Mouse (Mus musculus) myocyte (in vitro differentiated cells): ENCODE data around the gene Plekhm3. TPM values are rescaled to one million over a fixed set of nuclear protein-coding genes. Genes with fewer than 3 reads are reported as not detected.
A peak's percentile ranks its signal among the peaks of the same experiment; 100 is the strongest.
"Not testable (repeated sequence)": the region's sequence is repeated elsewhere in the genome, so short reads cannot be mapped to it uniquely, and the experiment has no call there.

Experiments used
- H3K27me3 ChIP-seq: one replicate; pipeline ENCODE4 v1.6.1; 2011; ENCODE audit not compliant: control insufficient read depth, insufficient read depth, insufficient read length
- H3K36me3 ChIP-seq: one replicate; pipeline ENCODE4 v1.6.1; 2011; ENCODE audit not compliant: control insufficient read depth, insufficient read depth
- H3K4me2 ChIP-seq: one replicate; pipeline ENCODE4 v1.6.1; 2011; ENCODE audit warnings: low read depth, control low read depth
- H3K4me3 ChIP-seq: one replicate; pipeline ENCODE4 v1.5.1; 2011; ENCODE audit warnings: mild to moderate bottlenecking, control low read depth, moderate library complexity
- H3K79me2 ChIP-seq: one replicate; pipeline ENCODE4 v1.6.1; 2011; ENCODE audit not compliant: control insufficient read depth, insufficient read depth
- H3ac ChIP-seq: one replicate; pipeline ENCODE4 v1.6.1; 2011; ENCODE audit not compliant: control insufficient read depth, insufficient read length
- CEBPB ChIP-seq: IDR thresholded peaks from 2 replicates; pipeline ENCODE4 v1.6.1; 2011; ENCODE audit warnings: mild to moderate bottlenecking, moderate library complexity; ENCODE audit not compliant: poor library complexity, insufficient read depth, severe bottlenecking
- E2F4 ChIP-seq: IDR thresholded peaks from one replicate; pipeline ENCODE4 v1.6.1; 2011; ENCODE audit warnings: mild to moderate bottlenecking, control low read depth, moderate library complexity; ENCODE audit not compliant: insufficient read depth
- MAX ChIP-seq: IDR thresholded peaks from one replicate; pipeline ENCODE4 v1.6.1; 2011; ENCODE audit warnings: low read depth, mild to moderate bottlenecking, control low read depth
- MYOD1 ChIP-seq, 3 experiments: IDR thresholded peaks; one replicate each; pipeline ENCODE4 v1.6.1; 2011; ENCODE audit warnings: control low read depth in 2 of 3, low read depth in 2 of 3, mild to moderate bottlenecking in 2 of 3, moderate library complexity in 1 of 3; ENCODE audit not compliant: insufficient read length in 2 of 3, control insufficient read depth in 1 of 3
- MYOG ChIP-seq, 3 experiments: IDR thresholded peaks; one replicate each; pipeline ENCODE4 v1.6.1; 2011; ENCODE audit warnings: control low read depth in 2 of 3, low read depth in 2 of 3, mild to moderate bottlenecking in 2 of 3; ENCODE audit not compliant: insufficient read length in 2 of 3, control insufficient read depth in 1 of 3, insufficient read depth in 1 of 3
- POLR2A ChIP-seq: IDR thresholded peaks from one replicate; pipeline ENCODE4 v1.6.1; 2011; ENCODE audit warnings: low read depth, mild to moderate bottlenecking, control low read depth, moderate library complexity; ENCODE audit not compliant: insufficient read length
- POLR2AphosphoS2 ChIP-seq: IDR thresholded peaks from one replicate; pipeline ENCODE4 v1.6.1; 2011; ENCODE audit warnings: low read depth, control low read depth; ENCODE audit not compliant: insufficient read length
- REST ChIP-seq: IDR thresholded peaks from one replicate; pipeline ENCODE4 v1.6.1; 2011; ENCODE audit warnings: mild to moderate bottlenecking, control low read depth, moderate library complexity; ENCODE audit not compliant: insufficient read depth, insufficient read length
- SRF ChIP-seq: IDR thresholded peaks from one replicate; pipeline ENCODE4 v1.6.1; 2011; ENCODE audit warnings: low read depth; ENCODE audit not compliant: control insufficient read depth, insufficient read length
- TCF12 ChIP-seq: IDR thresholded peaks from one replicate; pipeline ENCODE4 v1.6.1; 2011; ENCODE audit warnings: mild to moderate bottlenecking, control low read depth; ENCODE audit not compliant: poor library complexity, insufficient read depth, severe bottlenecking
- TCF3 ChIP-seq: IDR thresholded peaks from one replicate; pipeline ENCODE4 v1.6.1; 2011; ENCODE audit warnings: low read depth, control low read depth; ENCODE audit not compliant: insufficient read length
- USF1 ChIP-seq: IDR thresholded peaks from one replicate; pipeline ENCODE4 v1.6.1; 2011; ENCODE audit warnings: low read depth, mild to moderate bottlenecking, control low read depth, moderate library complexity
- polyA plus RNA-seq: library from polyadenylated mRNA; unstranded; fragments of >200 nt; fragmentation: generic; extraction: Trizol; gene quantifications from one replicate; pipeline ENCODE4 v1.2.1, GENCODE M21; 2012; ENCODE audit warnings: missing spikeins

Gene Plekhm3
- polyA plus RNA-seq, 1 experiment, result 3.9 TPM

DNA sequence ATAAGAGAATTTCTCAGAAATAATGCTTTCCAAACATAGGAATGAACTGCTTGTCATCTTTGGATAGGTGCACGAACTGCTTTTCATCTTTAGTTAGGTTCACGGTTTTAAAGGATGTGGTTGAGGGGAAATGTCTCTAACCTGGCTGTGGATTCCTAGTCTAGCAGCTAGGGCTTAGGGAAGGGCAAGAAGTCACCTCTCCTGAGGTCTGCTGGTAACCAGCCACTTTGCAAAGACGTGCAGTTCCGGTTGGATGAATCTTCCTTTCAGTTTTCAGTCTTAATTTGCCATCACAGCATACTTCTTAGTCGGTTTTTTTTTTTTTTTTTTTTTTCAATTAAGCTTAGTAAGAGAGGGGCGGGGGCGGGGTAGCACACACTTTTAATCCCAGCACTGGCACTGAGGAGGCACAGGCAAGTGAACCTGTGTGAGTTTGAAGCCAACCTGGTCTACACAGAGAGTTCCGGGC lies 431 bp upstream of the Plekhm3 start:
- Histone ChIP-seq H3K27me3 (no peaks in the 10 kb centered on the region), H3ac (peak overlapping the region; percentile 6), H3K79me2 (peaks cover 4% of the 10 kb centered on the region), H3K4me3 (peak overlapping the region; percentile 57), H3K4me2 (peak overlapping the region; percentile 81), H3K36me3 (no peaks in the 10 kb centered on the region)
- TF ChIP-seq MYOG (IDR thresholded peaks at IDR 0.05; ENCODE audit: control insufficient read depth in 1 of 3, insufficient read depth in 1 of 3, insufficient read length in 2 of 3, low read depth in 2 of 3) (no peak), TCF3 (no peak), SRF (no peak), MAX (no peak), REST (no peak), TCF12 (no peak), CEBPB (no peak), POLR2A (no peak), USF1 (no peak), MYOD1 (IDR thresholded peaks at IDR 0.05; ENCODE audit: control insufficient read depth in 1 of 3, insufficient read length in 2 of 3, low read depth in 2 of 3) (no peak), POLR2AphosphoS2 (no peak), E2F4 (no peak)

DNA sequence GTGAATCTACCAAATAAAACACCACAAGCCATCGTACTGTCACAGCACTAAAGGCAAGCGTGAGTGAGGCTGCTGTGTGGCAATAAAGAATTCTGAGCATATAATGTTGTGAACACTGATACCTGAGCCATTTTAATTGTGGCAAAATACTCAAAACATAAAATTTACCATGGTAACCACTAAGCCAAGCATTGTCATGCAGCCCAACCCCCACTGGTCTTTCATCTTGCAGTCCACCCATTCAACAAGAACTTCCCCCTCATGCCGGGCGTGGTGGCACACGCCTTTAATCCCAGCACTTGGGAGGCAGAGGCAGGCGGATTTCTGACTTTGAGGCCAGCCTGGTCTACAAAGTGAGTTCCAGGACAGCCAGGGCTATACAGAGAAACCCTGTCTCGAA lies 1.8 kb downstream of the Plekhm3 start:
- H3K4me2 ChIP-seq, result not testable (repeated sequence)

DNA sequence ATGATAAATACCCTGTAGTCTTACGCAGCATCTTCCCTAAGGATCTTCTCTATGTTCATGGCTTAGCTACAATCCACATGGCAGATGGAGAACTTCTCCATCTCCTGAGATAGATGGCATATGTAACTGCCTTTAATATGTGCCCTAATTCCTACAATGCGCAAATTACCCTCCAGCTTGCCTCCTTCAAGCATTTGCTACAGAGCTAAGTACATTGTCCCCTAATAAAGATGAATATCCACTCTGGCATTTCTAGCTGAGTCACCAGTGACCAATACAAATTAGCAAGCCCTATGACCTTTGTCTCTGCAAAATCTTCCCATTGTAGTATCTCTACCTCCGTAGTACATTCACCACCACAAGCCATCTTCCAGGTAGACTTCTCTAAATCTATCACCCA lies 6.4 kb downstream of the Plekhm3 start:
- Histone ChIP-seq H3K4me3 (no peak overlapping the region), H3K4me2 (peak overlapping the region; percentile 26), H3K27me3 (no peaks in the 10 kb centered on the region), H3ac (no peak overlapping the region), H3K36me3 (no peaks in the 10 kb centered on the region), H3K79me2 (no peaks in the 10 kb centered on the region)
- TF ChIP-seq MYOG (IDR thresholded peaks at IDR 0.05; ENCODE audit: control insufficient read depth in 1 of 3, insufficient read depth in 1 of 3, insufficient read length in 2 of 3, low read depth in 2 of 3) (no peak), POLR2AphosphoS2 (no peak)

More for the DNA sequence above, 1.8 kb downstream of the Plekhm3 start:
- H3K36me3 ChIP-seq, H3ac ChIP-seq, H3K4me3 ChIP-seq, H3K27me3 ChIP-seq, H3K79me2 ChIP-seq: not testable (repeated sequence)

DNA sequence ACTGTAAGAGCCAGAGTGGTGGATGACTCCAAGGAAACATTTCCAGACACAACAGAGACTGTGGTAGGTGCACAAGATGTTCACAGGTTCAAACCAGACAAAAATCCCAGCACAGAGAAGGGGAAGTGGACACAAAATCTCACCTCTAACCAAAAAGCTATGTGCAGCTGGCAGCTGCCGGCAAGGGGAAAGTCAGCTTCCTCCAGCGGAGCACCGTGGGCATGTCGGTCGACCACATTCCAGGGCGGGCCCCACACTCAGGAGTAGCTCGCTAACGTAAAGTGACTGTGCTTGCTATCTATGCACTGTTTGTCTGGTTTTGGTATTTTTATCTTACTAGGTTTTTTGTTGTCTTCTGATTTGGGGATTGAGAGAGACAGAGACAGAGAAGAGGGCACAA lies 7.2 kb downstream of the Plekhm3 start:
- Histone ChIP-seq H3K36me3 (no peaks in the 10 kb centered on the region), H3K4me3 (no peak overlapping the region), H3K27me3 (no peaks in the 10 kb centered on the region), H3K79me2 (no peaks in the 10 kb centered on the region), H3ac (no peak overlapping the region), H3K4me2 (peak overlapping the region; percentile 26)
- TF ChIP-seq MYOD1 (IDR thresholded peaks at IDR 0.05; ENCODE audit: control insufficient read depth in 1 of 3, insufficient read length in 2 of 3, low read depth in 2 of 3) (peak in 2 of 3 experiments; percentile 17 to 65), MYOG (IDR thresholded peaks at IDR 0.05; ENCODE audit: control insufficient read depth in 1 of 3, insufficient read depth in 1 of 3, insufficient read length in 2 of 3, low read depth in 2 of 3) (peak in 1 of 3 experiments; percentile 55), USF1 (no peak)

DNA sequence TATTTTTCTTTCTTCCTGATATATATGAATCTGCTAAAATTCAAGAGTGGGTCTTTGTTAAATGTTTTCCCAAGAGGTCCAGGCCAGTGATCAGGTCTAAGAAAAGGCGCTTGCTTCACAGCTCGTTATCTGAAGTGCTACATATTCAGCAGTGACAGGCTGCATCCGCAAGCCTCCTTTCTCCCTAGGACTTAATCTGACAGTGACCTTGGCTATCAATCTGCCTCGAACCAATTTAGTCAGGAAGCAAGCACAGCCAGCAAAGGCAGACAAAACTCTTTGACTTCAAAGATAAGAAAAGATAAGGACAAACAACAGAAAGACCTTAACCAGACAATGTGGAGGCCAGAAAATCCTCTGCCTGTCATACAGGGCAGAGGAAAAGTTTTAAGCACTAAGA lies 10.5 kb downstream of the Plekhm3 start:
- no peak for TF ChIP-seq USF1
- TF ChIP-seq TCF3, result no peak
- no peak for TF ChIP-seq MYOG (IDR thresholded peaks at IDR 0.05; ENCODE audit: control insufficient read depth in 1 of 3, insufficient read depth in 1 of 3, insufficient read length in 2 of 3, low read depth in 2 of 3)
- TF ChIP-seq REST, result no peak
- TF ChIP-seq TCF12, result no peak
- no peak for TF ChIP-seq CEBPB
- no peaks in the 10 kb centered on the region for H3K36me3 ChIP-seq
- H3K27me3 ChIP-seq, result no peaks in the 10 kb centered on the region
- H3K4me3 ChIP-seq, result no peak overlapping the region
- no peaks in the 10 kb centered on the region for H3K79me2 ChIP-seq
- no peak overlapping the region for H3ac ChIP-seq
- no peak overlapping the region for H3K4me2 ChIP-seq

DNA sequence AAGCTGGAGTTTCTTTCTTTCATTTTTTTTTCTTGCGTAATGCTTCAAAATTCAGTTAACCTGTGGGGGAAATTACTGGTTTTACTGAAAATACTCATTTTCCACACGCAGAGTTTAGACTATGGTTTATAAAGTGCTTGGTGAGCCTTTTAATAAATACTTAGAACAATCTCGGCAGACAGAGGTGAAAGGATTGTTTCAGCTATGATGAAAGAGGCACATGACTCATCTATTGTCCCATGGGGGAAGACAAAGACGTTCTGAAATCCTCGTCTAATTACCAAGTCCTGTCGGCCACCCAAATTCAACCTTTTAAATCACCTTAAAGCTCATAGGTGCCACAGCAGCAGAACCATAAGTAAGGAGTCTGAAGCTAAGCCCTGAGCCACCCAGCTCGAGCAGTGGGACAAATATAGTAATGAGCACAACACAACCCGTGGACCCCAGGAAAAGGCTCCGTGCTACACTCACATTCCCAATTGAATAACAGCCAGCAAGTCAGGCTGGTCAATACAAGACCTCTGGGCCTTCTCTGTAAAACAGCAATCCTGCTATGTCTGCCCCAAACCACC lies 11.3 kb downstream of the Plekhm3 start:
- Histone ChIP-seq H3K4me2 (peak overlapping the region; percentile 42), H3ac (no peak overlapping the region), H3K4me3 (no peak overlapping the region), H3K79me2 (no peaks in the 10 kb centered on the region), H3K27me3 (no peaks in the 10 kb centered on the region), H3K36me3 (no peaks in the 10 kb centered on the region)
- TF ChIP-seq CEBPB, result peak; percentile 51
- TF ChIP-seq E2F4, result no peak
- no peak for TF ChIP-seq TCF3
- TF ChIP-seq MYOG (IDR thresholded peaks at IDR 0.05; ENCODE audit: control insufficient read depth in 1 of 3, insufficient read depth in 1 of 3, insufficient read length in 2 of 3, low read depth in 2 of 3), result no peak
- TF ChIP-seq MYOD1 (IDR thresholded peaks at IDR 0.05; ENCODE audit: control insufficient read depth in 1 of 3, insufficient read length in 2 of 3, low read depth in 2 of 3), result no peak
- TF ChIP-seq POLR2A, result no peak
